In the genomic region with DNA sequence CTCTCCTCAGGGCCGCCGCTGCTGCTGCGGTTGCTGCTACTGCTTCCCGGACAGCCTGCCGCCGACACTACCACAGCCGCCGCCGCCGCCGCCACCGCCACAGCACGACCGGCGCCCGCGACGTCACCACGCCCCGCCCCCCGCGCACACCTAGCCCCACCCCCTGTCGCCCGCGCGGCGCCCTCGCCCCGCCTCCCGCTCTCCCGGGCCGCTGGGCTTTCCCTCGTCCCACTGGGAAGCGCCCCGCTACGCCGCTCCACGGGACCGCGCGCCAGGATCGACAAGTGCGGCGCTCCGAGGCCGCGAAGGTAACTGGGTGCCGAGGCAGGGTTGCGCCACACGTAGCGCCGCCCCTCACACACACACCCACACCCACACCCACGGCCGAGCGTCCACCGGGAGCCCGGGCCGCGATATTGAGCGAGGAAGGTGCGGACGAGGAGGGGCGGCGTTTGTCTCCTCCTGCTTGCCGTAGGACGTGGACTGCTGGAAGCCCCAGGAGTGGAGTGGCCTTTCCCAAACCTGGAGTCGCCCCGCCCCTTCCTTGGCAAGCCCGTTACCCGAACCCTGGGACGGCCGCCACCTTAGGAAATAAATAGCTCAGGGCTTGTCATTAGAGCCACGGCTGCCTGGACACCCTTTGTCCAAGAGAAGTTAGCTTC, we compare ENCODE assay signal across 8 mouse cellular contexts. TPM values are rescaled to one million over a fixed set of nuclear protein-coding genes. Genes with fewer than 3 reads are reported as not detected.
DNase-seq lines count a peak whose midpoint lies in the region; ATAC-seq and TF ChIP-seq lines count a peak whose summit lies in the region.

TSS of gene Erc1 (minus strand) at position 134 of the 662 bp plus-strand sequence.

- no peaks in the 10 kb centered on the region for H3K36me3 ChIP-seq in CH12.LX (replicated peaks in 1 of 2; ENCODE audit: control insufficient read depth in 1 of 2, insufficient read depth in 1 of 2, low read length in 1 of 2)
- no peaks in the 10 kb centered on the region for H3K36me3 ChIP-seq in forebrain, embryonic 11.5 days (ENCODE audit: control insufficient read depth, insufficient read depth, low read length)
- no peaks in the 10 kb centered on the region for H3K36me3 ChIP-seq in heart, embryonic 16.5 days (ENCODE audit: control insufficient read depth, insufficient read depth)
- no peaks in the 10 kb centered on the region for H3K36me3 ChIP-seq in liver, embryonic 15.5 days (replicated peaks)
- no peaks in the 10 kb centered on the region for H3K36me3 ChIP-seq in neural tube, embryonic 12.5 days

- dilution Hi-C loops in CH12.LX (cut with MboI; ENCODE audit: extremely low pct_ligation_motif_present, extremely low pct_unique_long_range_greater_than_20kb, low sequenced_read_pairs): no loop called here

- H3K4me3 ChIP-seq in CH12.LX (replicated peaks in 1 of 3; ENCODE audit: low read depth in 2 of 3, low read length in 2 of 3, poor library complexity in 1 of 3): peak within 1 kb of the TSS; percentile 58 to 100 (median 79)
- peak within 1 kb of the TSS; percentile 90 for H3K4me3 ChIP-seq in forebrain, embryonic 11.5 days (ENCODE audit: low read depth, low read length)
- peak within 1 kb of the TSS; percentile 97 for H3K4me3 ChIP-seq in heart, embryonic 16.5 days (ENCODE audit: low read length)
- H3K4me3 ChIP-seq in liver, embryonic 15.5 days (replicated peaks): peak within 1 kb of the TSS; percentile 95
- peak within 1 kb of the TSS; percentile 93 for H3K4me3 ChIP-seq in neural tube, embryonic 12.5 days

- peak within 1 kb of the TSS; percentile 77 for H3K4me2 ChIP-seq in CH12.LX (ENCODE audit: insufficient read depth, low read depth, poor library complexity, severe bottlenecking)
- peak within 1 kb of the TSS; percentile 70 for H3K4me2 ChIP-seq in forebrain, embryonic 11.5 days (ENCODE audit: low read depth, low read length, severe bottlenecking)
- H3K4me2 ChIP-seq in heart, embryonic 16.5 days (ENCODE audit: low read depth, low read length): peak within 1 kb of the TSS; percentile 89
- peak within 1 kb of the TSS; percentile 98 for H3K4me2 ChIP-seq in liver, embryonic 15.5 days
- peak within 1 kb of the TSS; percentile 79 for H3K4me2 ChIP-seq in neural tube, embryonic 12.5 days (replicated peaks)

- no peaks in the 10 kb centered on the region for H3K9me3 ChIP-seq in CH12.LX (replicated peaks; ENCODE audit: low read length)
- no peaks in the 10 kb centered on the region for H3K9me3 ChIP-seq in forebrain, embryonic 11.5 days (ENCODE audit: control insufficient read depth, low read length)
- no peaks in the 10 kb centered on the region for H3K9me3 ChIP-seq in heart, embryonic 16.5 days (replicated peaks; ENCODE audit: control insufficient read depth, low read length)
- no peaks in the 10 kb centered on the region for H3K9me3 ChIP-seq in liver, embryonic 15.5 days (replicated peaks)
- no peaks in the 10 kb centered on the region for H3K9me3 ChIP-seq in neural tube, embryonic 12.5 days

- peaks cover 0 to 9% of the 10 kb centered on the region in 2 experiments; a peak in 3 of 4 replicates for H3K4me1 ChIP-seq in CH12.LX (ENCODE audit: control insufficient read depth in 1 of 2, insufficient read depth in 2 of 2)
- H3K4me1 ChIP-seq in forebrain, embryonic 11.5 days (replicated peaks; ENCODE audit: control insufficient read depth, insufficient read depth, low read length): no peaks in the 10 kb centered on the region; the same call in 1 of the 2 replicates
- peaks cover 21% of the 10 kb centered on the region for H3K4me1 ChIP-seq in heart, embryonic 16.5 days (ENCODE audit: control insufficient read depth, insufficient read depth, low read length)
- H3K4me1 ChIP-seq in liver, embryonic 15.5 days (replicated peaks): peaks cover 25% of the 10 kb centered on the region
- H3K4me1 ChIP-seq in neural tube, embryonic 12.5 days: peaks cover 7% of the 10 kb centered on the region

- H3K27me3 ChIP-seq in CH12.LX (replicated peaks): peaks cover 3% of the 10 kb centered on the region
- no peaks in the 10 kb centered on the region for H3K27me3 ChIP-seq in forebrain, embryonic 11.5 days (ENCODE audit: control insufficient read depth, insufficient read depth, low read length)
- no peaks in the 10 kb centered on the region for H3K27me3 ChIP-seq in heart, embryonic 16.5 days (ENCODE audit: control insufficient read depth, insufficient read depth, low read length)
- no peaks in the 10 kb centered on the region for H3K27me3 ChIP-seq in liver, embryonic 15.5 days
- no peaks in the 10 kb centered on the region for H3K27me3 ChIP-seq in neural tube, embryonic 12.5 days (replicated peaks)

- DNase-seq in CH12.LX (ENCODE audit: extremely low read depth): peak; percentile 57
- DNase-seq in c-Kit-positive CD71-positive TER-119-negative erythroid progenitor cells, embryonic 14.5 days (ENCODE audit: low read depth): peak; percentile 71
- DNase-seq in forebrain, embryonic 11.5 days (ENCODE audit: low spot score): peak; percentile 98
- DNase-seq in kidney, postnatal 36 days: peak; percentile 98 to 100
- DNase-seq in telencephalon, adult 2 months (ENCODE audit: low read depth, low spot score): peak; percentile 90

- H3K27ac ChIP-seq in CH12.LX (ENCODE audit: insufficient read depth, low read depth): peak within 1 kb of the TSS; percentile 51; the same call in 1 of the 2 replicates
- H3K27ac ChIP-seq in forebrain, embryonic 11.5 days (ENCODE audit: low read depth, low read length): peak within 1 kb of the TSS; percentile 94
- H3K27ac ChIP-seq in heart, embryonic 16.5 days (ENCODE audit: low read length): peak within 1 kb of the TSS; percentile 99
- peak within 1 kb of the TSS; percentile 94 for H3K27ac ChIP-seq in liver, embryonic 15.5 days (replicated peaks)
- peak within 1 kb of the TSS; percentile 94 for H3K27ac ChIP-seq in neural tube, embryonic 12.5 days

- peak; percentile 49; the same call in 1 of the 2 replicates for TF ChIP-seq POLR2A in CH12.LX (IDR thresholded peaks at IDR 0.05; ENCODE audit: low read depth, low read length)

- no peak for TF ChIP-seq RAD21 in CH12.LX (IDR thresholded peaks at IDR 0.05; ENCODE audit: low read depth, low read length)

- in situ Hi-C loops in CH12.LX (cut with MboI; ENCODE audit: low pct_ligation_motif_present, low pct_unique_long_range_greater_than_20kb, low sequenced_read_pairs): no loop called here

- H3K79me2 ChIP-seq in CH12.LX (replicated peaks; ENCODE audit: control insufficient read depth, extremely low read depth, insufficient read depth, poor library complexity, severe bottlenecking): no peaks in the 10 kb centered on the region; the same call in 1 of the 2 replicates

- no peak for TF ChIP-seq EP300 in CH12.LX (IDR thresholded peaks at IDR 0.05; ENCODE audit: low read length)

- under 1% methylated on average over 68 of the region's 73 CpGs for WGBS in forebrain, embryonic 11.5 days
- under 1% methylated on average over 73 of the region's 73 CpGs for WGBS in heart, embryonic 16.5 days
- under 1% methylated on average over 69 of the region's 73 CpGs for WGBS in liver, embryonic 15.5 days (ENCODE audit: insufficient replicate concordance)
- WGBS in neural tube, embryonic 12.5 days: 1% methylated on average over 67 of the region's 73 CpGs

- ATAC-seq in forebrain, embryonic 11.5 days (replicated peaks; ENCODE audit: low FRiP score): peak; percentile 94
- ATAC-seq in heart, embryonic 16.5 days (replicated peaks; ENCODE audit: extremely low read depth, insufficient read depth, low FRiP score): peak; percentile 96
- peak; percentile 94 for ATAC-seq in liver, embryonic 15.5 days (ENCODE audit: insufficient read depth)
- peak; percentile 96 for ATAC-seq in neural tube, embryonic 12.5 days (ENCODE audit: low FRiP score, low read depth)

- H3K9ac ChIP-seq in CH12.LX (ENCODE audit: insufficient read depth, low read depth): peak within 1 kb of the TSS; percentile 75
- peak within 1 kb of the TSS; percentile 91 for H3K9ac ChIP-seq in forebrain, embryonic 11.5 days (ENCODE audit: low read length)
- peak within 1 kb of the TSS; percentile 96 for H3K9ac ChIP-seq in heart, embryonic 16.5 days (ENCODE audit: low read length)
- H3K9ac ChIP-seq in liver, embryonic 15.5 days: peak within 1 kb of the TSS; percentile 89
- peak within 1 kb of the TSS; percentile 79 for H3K9ac ChIP-seq in neural tube, embryonic 12.5 days

- no peak for TF ChIP-seq CTCF in CH12.LX (conservative IDR thresholded peaks at IDR 0.05 in 1 of 2, IDR thresholded peaks at IDR 0.05 in 1 of 2; ENCODE audit: low read depth in 2 of 2, low read length in 2 of 2)

TF ChIP-seq in CH12.LX, 34 proteins besides CTCF, POLR2A, EP300 and RAD21:
- TF ChIP-seq ELF1 (IDR thresholded peaks at IDR 0.05; ENCODE audit: low read depth, low read length) (0 out of 2 replicates have a peak, but pooled peaks have one; percentile 4), MXI1 (IDR thresholded peaks at IDR 0.05; ENCODE audit: low read depth, low read length) (peak; percentile 43; the same call in 1 of the 2 replicates), SIN3A (IDR thresholded peaks at IDR 0.05; ENCODE audit: low read length) (0 out of 2 replicates have a peak, but pooled peaks have one; percentile 17), TCF12 (IDR thresholded peaks at IDR 0.05; ENCODE audit: low read depth, low read length) (no peak), HCFC1 (IDR thresholded peaks at IDR 0.05; ENCODE audit: low read depth, low read length) (peak; percentile 57; the same call in 1 of the 2 replicates), ZNF384 (IDR thresholded peaks at IDR 0.05; ENCODE audit: low read depth, low read length) (no peak)

RNA-seq across cellular contexts. Expression of gene Erc1, which starts in this region (rescaled TPM):
- total RNA-seq in CH12.LX (2012; rRNA removed) (2.5 TPM in 2 replicates), CH12.LX (2014; rRNA removed) (1.4 and 1.5 TPM in 2 replicates)
- 3.3 and 3.8 TPM in 2 replicates for polyA plus RNA-seq in CH12.LX (2012; ENCODE audit: insufficient read length, low read depth)
- 31.4 and 33.7 TPM in 2 replicates for polyA plus RNA-seq in forebrain, embryonic 11.5 days (2014; fragmentation: Nextera tagmentation; extraction: Ambion mirVana)
- 12.7 and 13.7 TPM in 2 replicates for polyA plus RNA-seq in heart, embryonic 16.5 days (2015; fragmentation: Nextera tagmentation; extraction: Ambion mirVana)
- polyA plus RNA-seq in liver, embryonic 15.5 days (2015; fragmentation: Nextera tagmentation; extraction: Ambion mirVana): 3.0 and 3.7 TPM in 2 replicates
- 35.7 and 38.8 TPM in 2 replicates for polyA plus RNA-seq in neural tube, embryonic 12.5 days (2016; fragmentation: Nextera tagmentation; extraction: Ambion mirVana)

Comparison
In these comparisons a context has a peak if more than half of its experiments do, and no peak if none do; other contexts are left out.
1. Peak in every context shown above with its lines: DNase-seq, ATAC-seq, H3K4me3 ChIP-seq and H3K27ac ChIP-seq.